Mouse (Mus musculus) right cerebral cortex, postnatal 4 days (tissue): Measurements from ENCODE around the gene N4bp1.
A peak's percentile ranks its signal among the peaks of the same experiment; 100 is the strongest.

ENCODE experiments used
- DNase-seq: peaks from one replicate; pipeline ENCODE4 v3.0.0-alpha.2; 2022

The N4bp1 gene

DNA sequence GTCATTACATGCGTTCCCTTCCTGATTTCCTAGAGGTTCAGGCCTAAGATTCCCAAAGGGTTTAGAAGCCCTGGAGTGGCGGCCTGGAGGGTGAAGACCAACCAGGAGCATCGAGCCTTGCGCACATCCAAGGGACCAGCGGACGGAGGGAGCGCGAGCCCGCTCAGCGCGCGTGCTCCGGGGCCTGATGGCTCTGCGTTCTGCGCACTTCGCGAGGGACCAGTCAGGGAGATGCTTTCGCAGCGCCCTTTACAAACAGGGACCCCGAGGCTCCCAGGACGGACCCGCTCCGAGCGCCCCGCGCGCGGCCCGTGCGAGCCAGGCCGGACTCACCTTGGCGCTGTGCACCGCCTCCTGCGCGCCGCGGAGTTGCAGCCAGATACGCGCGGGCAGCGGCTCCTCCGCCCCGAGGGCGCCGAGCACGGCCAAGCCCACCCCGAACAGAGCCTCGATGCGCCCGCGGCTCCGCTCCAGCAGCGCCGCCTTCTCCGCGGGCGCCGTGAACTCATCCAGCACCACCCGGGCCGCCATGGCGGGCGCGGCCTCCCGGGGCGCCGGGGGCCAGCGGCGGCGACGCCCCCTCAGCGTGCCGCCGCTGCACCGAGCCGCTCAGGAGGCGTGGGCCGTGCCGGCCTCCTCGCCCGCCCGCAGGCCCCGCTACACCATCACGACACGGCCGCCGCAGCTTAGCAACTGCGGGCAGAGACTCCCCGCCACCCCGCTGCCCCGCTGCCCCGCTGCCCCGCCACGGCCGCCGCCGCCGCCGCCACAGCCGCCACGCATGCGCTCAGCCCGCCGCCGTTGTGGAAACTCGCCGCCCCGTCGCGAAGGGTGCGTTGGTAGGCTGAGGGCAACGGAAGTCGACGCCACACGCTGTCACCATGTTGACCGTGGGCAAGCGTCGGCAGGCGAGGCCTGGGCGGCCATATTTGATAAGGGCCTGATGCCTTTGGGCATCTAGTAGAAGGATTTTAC, at the start of gene N4bp1:
TSS of gene N4bp1 (minus strand) at position 770 of the 975 bp plus-strand sequence.
- peak; percentile 91 for DNase-seq

DNA sequence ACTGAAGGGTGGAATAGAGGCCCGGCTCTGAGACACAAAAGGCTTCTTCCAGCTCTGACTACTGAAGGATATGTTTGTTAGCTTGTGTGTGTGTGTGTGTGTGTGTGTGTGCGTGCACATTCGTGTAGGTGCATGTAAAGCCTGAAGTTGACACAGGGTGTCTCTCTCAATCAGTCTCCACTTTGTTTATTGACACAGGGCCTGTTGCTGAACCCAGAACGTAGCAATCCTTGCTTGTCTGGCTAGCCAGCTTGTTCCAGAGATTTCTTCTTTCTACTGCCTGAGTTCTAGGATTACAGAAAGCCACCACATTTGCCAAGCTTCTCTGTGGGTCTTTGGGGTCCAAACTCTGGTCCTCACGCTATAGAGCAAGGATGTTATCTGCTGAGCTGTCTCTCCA, 49.8 kb upstream of the N4bp1 start:
- no peak for DNase-seq

DNA sequence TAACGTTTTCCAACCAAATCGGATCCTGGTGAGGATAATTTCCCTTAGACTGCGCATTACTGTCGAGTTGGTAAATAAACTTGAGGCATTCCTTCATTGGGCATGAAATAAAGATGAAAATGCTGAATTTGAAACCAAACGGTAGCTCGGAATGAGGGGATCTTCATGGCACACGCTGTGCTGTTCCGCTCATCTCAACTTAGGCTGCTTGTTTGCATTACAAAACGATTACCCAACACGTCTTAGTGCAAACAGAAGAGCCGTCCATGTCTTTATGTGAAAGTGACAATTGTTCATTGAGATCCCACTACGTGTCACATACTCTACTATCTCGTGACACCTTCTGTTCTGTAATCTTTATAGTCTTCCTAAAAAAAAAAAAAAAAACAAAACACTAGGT, 49.3 kb upstream of the N4bp1 start:
- no peak for DNase-seq

DNA sequence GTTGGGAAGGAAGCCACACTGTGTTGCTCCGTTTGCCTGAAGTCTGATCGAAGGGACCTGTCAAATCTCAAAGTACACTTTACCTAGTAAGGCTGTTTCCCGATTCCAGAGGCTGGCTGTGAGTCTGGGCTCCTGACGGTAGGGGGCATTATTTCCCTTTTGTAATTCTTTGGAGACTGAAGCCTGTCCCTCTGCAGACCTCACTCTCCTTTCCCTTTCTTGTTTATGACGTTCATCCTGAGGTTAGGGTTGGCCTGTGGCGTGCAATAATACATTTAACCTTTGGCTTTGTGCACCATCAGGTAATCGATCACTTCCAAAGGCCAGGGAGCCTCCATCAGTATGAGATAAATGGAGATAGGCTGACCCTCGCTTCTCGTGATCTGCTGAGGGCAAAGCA, 48.8 kb upstream of the N4bp1 start:
- DNase-seq, result peak; percentile 58

DNA sequence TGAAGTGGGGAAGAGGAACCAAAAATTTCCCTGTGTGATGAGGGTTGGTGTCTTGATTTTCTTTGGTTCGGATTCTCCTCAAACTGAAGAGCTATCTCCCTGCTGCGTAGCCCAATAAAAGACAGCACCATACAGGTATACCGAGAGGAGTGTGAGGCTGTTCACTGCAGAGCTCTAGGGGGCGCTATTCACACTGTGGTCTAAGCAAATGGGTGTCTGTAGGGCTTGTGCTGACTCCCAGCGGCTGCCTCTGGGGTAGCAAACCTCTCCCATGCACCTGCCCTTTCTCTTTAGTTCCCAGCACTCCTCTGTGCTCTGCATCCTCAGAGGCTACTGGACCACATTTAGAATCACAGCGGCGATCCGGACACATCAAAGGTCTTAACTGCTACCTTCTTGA, 41.2 kb upstream of the N4bp1 start:
- DNase-seq, result no peak

DNA sequence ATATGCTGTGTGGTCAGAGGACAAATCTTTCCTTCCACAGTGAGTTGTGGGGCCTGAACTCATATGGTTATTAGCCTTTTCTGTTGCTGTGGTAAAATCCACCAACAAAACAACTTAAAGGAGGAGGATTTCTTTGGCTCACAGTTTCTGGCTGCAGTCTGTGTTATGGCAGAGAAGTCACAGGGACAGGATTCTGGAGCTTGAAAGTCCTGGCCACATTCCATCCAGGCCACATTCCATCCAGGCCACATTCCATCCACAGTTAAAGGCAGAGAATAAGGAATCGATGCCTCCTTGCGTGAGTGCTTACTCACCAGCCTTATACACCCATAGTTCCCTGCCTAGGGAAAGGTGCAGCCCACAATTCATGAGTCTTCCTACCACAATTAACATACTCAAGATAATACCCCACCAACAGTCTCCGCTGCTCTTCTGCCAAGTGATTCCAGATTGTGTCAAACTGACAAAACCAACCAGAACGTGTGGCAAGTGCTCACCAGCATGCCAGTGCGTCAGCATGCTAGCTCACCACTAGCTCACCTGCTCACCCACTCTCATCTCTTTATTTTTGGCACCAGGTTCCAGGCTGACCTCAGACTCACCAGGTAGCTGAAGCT, 38.3 kb upstream of the N4bp1 start:
- no peak for DNase-seq

DNA sequence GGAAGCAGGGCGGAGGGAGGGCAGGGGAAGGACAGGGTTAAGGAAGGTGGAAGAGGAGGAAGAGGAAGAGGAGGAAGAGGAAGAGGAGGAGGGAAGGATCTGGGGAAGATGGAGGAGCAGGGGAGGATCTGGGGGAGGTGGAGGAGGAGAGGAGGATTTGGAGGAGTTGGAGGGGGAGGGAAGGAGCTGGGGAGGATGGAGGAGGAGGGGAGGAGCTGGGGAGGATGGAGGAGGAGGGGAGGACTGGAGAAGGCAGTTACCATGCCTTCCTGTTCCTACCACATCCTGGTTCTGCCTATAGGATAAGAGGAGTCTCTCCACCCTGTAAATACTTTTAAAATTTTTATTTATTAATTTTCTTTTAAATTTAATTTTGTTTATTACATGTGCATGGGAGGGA, 37.6 kb upstream of the N4bp1 start:
- no peak for DNase-seq

DNA sequence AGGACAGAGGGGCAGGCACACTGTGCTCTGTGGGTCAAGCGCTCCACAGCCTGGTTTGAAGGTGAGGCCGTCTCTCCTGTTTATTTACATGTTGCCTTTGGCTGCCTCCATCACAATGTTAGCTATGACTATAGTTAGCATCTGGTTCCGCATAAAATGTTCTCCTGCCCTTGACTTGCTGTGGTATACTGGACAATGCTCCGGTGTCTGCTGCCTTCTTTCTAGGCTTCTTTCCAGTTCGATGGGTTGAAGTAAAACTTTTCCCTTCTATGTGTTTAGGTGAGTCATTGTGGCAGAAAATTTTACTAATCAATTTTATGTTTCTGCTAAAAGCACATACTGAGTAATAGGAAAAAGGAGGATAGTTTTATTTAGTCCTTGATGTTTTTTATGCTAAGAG, 37.1 kb upstream of the N4bp1 start:
- no peak for DNase-seq

DNA sequence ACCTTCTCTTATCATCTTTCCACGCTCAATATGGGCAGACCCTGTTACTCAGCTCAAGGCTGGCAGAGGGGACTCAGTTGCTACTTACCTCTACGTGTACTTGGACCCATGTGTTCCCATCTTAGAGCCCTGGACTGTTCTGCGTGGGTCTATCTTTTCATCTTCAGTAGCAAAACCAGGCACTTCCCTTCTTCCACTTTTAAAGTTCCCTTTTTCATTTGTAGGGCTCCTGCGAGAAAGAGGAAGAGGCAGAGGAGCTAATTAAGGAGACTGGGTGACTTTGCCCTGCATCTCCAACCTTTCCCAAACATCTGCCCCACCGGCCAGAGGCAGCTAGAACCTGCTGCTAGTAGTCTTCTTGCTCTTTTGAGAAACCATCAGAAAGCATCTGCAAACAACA, 35.9 kb upstream of the N4bp1 start:
- DNase-seq, result no peak

DNA sequence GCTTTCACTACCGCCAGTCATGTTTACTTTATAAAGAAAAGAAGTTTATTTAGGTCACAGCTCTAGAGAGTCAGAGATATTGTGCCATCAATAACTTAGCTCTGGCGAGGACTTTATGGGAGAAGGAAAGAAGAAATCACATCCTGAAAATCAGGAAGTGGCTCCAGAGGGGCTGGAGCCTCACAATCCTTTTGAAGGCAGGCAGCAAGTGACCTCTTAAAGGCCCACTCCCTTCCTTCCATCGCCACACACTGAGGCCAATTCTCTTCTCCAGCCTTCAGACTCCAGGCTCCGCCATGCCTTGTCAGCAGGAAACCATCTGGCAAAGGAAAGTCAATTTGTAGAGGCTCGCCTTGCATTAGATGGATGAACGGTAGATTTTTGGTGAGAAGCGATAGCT, 35.4 kb upstream of the N4bp1 start:
- no peak for DNase-seq

DNA sequence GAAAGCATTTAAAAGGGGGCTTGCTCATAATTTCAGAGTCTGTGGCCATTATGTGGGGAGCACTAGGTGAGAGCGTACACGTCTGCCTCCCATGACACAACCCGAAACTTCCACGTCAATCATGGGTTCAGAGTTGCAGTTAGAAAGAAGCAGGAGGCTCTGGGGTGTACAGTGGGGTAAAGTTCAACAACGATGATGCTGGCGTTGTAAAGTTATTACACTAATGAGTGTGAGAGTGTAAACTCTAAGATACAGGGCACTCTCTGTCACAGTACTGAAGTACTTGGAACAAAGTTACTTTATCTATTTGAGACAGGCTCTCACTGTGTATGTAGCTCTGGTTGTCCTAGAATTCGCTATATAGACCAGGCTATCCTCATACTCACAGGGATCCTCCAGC, 35.0 kb upstream of the N4bp1 start:
- DNase-seq, result no peak

DNA sequence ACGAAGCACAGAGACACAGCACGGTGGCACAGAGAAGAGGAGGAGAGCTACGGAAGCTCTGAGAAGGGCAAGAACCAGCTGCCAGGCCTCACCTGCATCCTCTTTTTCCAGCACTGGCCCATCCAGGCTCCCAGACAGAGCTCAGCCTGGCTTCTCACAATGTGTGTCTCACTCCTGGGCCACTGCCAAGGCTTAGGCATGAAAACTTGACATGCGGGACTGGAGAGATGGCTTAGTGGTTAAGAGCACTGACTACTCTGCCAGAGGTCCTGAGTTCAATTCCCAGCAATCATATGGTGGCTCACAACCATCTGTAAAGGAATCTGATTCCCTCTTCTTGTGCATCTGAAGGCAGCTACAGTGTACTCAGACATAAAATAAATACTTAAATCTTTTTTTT, 34.2 kb upstream of the N4bp1 start:
- DNase-seq, result no peak

DNA sequence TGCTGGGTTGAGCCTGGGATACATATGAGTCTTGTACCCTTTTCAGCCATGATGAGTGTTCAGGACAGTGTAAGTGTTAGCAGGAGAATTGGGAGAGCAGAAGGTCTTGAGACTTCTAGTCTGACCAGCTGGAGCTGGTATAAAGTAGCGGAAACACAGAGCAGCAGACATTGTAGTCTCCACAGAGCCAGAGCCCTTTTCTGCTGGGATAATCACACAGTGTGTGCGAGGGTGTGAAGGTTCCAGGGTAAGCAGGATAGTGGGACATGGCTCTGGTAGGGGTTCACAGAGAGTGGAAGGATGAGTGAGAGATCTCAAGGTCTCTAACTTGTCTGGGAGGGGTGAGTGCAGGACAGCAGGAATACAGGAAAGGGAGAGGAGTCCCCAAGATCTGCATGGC, 33.0 kb upstream of the N4bp1 start:
- DNase-seq, result no peak

DNA sequence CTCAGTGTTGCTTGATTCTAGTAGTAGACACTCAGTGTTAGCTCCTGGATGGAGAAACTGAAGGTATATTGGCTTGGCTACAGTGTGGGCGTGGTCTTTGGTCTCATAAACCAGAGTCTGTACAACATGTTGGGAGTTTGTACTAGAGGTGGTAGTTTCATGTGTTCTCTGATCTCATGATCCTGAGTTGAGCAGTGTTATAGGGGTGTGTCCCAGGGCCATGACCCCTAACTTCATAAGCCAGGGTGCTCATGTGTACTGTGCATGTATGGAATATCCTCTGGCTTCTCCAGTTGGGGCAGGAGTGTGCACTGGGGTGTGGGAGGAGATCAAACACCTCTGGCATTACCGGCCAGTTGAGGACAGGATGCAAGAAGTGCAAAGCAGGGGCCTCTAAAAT, 32.6 kb upstream of the N4bp1 start:
- DNase-seq, result no peak

DNA sequence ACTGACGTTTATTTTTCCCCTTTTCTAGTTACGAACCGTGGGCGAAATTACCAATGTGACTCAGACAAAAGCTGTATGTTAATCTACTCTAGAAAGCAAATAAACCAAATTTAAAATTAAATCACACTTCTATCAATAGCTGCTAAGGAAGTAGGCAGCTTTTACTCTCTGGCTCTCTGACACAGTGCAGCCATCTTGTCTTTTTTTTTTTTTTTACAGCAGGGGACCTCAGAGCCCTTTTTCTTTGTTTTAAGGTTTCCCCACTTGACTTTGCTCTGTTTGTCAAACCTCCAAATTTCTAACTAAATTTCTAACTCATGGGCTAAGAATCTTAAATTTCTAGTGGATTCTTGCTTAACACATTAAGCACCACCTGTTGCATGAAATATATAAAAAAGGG, 31.3 kb upstream of the N4bp1 start:
- no peak for DNase-seq

DNA sequence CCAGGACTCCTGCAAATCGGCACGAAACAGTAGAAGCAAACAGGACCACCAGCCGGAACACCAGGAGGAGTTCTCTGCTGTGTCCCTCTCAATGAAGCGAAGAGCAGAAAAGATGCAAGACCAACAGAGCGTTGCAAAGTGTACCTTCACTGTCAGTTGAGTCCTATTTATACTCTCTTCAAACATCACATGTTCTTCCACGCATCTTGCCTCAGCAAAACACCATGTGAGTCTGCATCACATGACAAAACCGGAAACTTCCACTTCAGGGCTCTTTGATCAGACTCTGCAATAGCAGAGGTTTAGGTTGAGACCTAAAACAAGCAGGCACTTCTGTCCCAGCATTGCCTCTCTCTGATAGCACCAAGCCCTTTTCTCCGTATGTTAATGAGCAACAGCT, 26.1 kb upstream of the N4bp1 start:
- no peak for DNase-seq

DNA sequence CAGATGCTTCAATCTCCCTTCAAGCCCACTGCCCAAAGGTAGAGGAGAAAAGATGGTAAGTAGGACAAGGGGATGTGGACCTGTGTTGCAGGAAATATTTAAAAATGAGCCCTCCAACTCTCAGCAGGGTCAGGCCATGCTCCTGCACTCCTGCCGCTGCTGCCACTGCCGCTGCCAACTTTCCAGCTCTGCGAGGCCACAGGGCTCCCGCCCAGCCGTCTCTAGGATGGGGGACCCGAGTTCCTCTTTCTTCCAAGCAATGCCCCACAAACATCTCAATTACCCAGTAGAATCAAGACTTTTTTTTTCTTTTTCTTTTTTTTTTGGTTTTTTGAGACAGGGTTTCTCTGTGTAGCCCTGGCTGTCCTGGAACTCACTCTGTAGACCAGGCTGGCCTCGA, 25.2 kb upstream of the N4bp1 start:
- no peak for DNase-seq

DNA sequence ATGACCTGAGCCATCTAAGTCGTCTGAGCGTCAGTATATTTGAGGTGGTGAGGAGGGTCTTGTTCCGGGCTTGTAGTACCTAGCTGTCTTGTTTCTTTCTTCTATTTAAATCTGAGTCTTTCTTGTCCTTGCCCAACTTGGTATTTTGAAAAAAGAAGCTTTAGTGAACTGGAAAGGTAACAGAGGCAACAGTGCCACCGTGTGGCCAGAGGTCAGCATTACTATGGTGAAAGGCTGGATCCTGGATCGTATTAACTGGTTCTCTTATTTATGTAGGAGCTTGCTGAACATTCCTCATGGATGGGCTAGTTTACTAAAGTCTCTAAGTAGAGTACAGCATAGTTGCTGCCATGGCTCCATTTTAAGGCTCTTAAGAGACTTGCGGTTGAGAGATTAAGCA, 23.5 kb upstream of the N4bp1 start:
- DNase-seq, result peak; percentile 90

DNA sequence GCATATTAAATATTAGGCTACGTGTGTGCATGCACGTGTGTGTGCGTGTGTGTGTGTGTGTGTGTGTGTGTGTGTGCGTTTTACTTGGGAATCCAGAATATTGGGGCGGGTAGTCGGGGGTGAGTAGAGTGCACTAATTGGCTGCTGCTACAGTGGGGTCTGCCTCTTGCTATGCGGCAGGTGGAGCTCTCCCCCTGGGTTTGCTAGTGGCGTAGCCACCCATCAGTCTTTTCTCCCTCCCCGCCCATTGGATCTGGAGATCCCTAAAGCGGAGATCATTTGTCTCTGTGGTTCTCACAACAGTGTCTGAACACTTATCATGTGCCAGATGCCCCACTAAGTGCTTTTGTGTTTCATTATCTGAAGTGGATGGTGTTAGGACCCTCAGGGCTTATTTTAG, 19.9 kb upstream of the N4bp1 start:
- no peak for DNase-seq

DNA sequence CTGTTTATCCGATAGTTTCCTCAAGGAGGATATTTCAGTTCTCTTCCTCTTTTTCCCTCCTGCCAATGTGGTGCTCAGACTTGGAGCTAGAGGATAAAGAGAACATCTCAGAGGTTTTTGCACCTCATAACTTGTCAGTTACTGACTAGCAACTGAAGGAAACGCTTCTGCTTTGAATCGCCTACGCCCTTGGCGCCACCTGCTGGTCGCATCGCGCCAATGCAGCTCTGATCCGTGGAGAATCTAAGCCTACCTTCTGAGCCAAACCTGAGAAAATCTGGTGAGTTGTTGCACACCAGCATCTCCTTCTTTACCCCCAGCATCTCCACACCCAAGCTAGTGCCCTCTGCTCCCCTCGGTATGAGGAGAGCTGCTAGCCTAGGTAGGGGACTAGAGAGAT, 18.0 kb upstream of the N4bp1 start:
- DNase-seq, result peak; percentile 91

DNA sequence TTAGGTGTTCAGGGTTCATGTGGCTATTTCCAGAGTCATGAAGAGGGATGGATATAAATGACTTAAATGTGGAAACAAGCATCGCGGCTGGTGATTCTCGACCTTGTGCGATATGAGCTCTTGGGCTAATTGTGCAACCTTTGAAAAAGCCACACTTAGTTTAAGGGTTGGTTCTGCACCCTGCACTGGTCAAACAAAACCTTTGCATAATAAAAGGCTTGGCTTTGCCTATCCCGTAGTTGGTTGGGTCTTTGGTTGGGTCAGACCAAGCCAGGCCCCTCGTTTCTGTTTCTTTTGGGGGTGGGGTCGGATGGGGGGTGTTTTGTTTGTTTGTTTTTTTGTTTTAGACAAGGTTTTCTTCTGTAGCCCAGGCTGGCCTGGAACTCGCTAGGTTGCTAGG, 17.6 kb upstream of the N4bp1 start:
- no peak for DNase-seq

DNA sequence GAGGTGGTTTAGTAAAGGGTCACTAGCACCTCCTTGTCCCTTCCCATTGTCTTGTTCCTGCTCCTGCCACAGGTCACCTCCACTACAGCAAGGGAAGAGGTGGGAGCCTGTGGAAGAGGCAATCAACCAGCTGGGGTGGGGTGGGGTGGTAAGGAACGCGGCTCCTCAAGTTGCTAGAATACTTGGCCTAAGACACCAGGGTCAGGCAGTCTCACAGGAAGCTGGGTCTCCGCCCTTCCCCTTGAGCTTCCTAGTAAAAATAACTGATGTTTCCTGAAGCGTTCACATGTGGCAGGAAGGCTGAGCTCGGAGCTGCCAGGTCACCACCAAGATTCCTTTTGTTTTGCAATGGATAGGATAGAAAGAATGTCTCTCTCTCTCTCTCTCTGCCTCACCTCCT, 16.9 kb upstream of the N4bp1 start:
- no peak for DNase-seq

DNA sequence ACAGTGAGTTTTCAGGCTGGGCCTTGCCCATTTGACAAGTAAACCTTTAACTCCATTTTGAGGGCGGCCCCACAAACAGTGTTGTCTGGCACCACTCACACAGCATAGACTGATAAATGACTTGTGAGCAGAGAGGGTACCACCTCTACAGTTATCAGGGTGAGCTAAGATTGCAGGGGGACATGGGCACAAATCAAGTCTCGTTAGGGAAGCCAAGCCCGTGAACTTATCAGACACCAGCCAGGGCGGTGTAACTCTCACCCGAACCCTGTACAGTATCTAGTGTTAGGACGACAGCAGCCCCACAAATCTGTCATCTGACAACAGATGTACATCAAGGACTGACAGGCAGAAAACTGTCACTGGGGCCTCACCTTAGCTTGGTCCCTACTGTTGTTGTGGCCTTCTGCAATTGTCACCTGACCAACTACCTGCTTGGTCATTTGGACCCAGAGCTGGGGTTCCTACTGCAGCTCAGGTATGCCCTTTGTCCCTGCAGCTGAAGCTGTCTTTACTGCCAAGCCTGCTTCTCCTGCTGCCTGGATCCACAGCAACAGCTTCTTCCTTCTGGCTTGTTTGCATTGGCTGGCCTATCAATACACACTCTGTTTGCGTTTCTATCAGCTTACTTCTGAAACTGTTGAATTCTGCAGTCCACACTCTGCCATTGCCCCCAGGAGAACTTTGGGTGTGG, 12.8 kb upstream of the N4bp1 start:
- no peak for DNase-seq

DNA sequence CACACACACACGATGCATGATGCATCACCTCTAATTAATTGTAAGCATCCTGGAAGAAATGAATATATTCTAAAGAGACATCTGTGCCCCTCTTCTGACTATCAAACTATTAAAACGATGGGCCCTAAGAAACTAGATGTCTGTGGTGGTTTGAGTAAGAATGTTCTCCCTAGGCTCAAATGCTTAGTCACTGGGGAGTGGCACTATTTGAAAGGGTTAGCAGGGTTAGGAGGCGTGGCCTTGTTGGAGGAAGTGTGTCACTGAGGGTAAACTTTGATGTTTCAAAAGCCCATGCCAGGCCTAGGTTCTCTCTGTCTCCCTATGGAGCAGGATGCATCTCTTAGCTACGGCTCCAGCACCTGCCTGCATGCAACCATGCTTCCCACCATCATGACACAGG, 10.3 kb upstream of the N4bp1 start:
- no peak for DNase-seq
